In the genomic region with DNA sequence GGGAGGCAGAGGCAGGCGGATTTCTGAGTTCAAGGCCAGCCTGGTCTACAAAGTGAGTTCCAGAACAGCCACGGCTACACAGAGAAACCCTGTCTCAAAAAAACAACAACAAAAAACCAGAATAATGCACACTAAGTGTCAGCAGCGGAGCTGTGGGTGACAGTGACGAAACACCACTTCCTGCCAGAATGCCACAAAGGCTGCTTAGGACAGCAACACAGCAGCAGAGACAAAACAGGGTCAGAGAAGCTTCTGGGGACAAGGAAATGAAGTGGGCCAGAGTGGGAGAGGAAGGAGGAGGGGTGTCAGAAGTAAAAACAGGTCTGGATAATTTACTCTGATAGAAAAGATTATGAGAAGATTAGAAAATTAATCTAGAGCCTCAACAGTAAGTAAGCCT, we compare ENCODE assay signal across 15 mouse cellular contexts. TPM values are rescaled to one million over a fixed set of nuclear protein-coding genes. Genes with fewer than 3 reads are reported as not detected.
DNase-seq lines count a peak whose midpoint lies in the region; ATAC-seq and TF ChIP-seq lines count a peak whose summit lies in the region.
"Had no signal": no experiment of that assay in that cellular context is flagged by ENCODE, and none has a peak within 500 bp of the region (broad histone marks: within the 10 kb centered on the region; RNA-seq: fewer than 3 reads in every experiment).

No protein-coding gene starts in this region.

- H3K4me3 ChIP-seq in spleen, adult 2 months (ENCODE audit: extremely low read depth, insufficient read depth, insufficient read length), result no peak overlapping the region
- H3K4me3 ChIP-seq: gastrocnemius, adult 2 months; hindbrain, embryonic 10.5 days; limb, embryonic 15.5 days; myocyte had no signal

- TF ChIP-seq CTCF in spleen, adult 2 months (IDR thresholded peaks at IDR 0.05; ENCODE audit: extremely low read depth, insufficient read depth, insufficient read length, insufficient replicate concordance), result no peak

- peak overlapping the region; percentile 21; the same call in 1 of the 2 replicates for H3K27ac ChIP-seq in spleen, adult 2 months (ENCODE audit: insufficient read depth, low read length)
- H3K27ac ChIP-seq: gastrocnemius, adult 2 months; hindbrain, embryonic 10.5 days; limb, embryonic 15.5 days had no signal

- peak; percentile 26 to 48 for DNase-seq in spleen, adult 2 months (ENCODE audit: low read depth in 1 of 2, low spot score in 2 of 2)
- no peak for DNase-seq in spleen, postnatal 4 days (ENCODE audit: low spot score in 2 of 2)
- peak; percentile 55 to 71 for DNase-seq in thymus, postnatal 36 days
- DNase-seq in left cerebral cortex, postnatal 4 days, result no peak
- DNase-seq in left cerebral cortex, adult 11 months (ENCODE audit: low spot score), result no peak
- no peak for DNase-seq in yolk sac, embryonic 10.5 days (ENCODE audit: low spot score)
- DNase-seq: adrenal gland, postnatal 10 days; cerebellum, postnatal 10 days; gastrocnemius, adult 2 months; right cerebral cortex, postnatal 25 days had no signal

- peak; percentile 97 for ATAC-seq in granulocyte monocyte progenitor cell, adult 5-6 weeks (replicated peaks; ENCODE audit: poor library complexity, severe bottlenecking)
- peak; percentile 96 for ATAC-seq in megakaryocyte, adult 5-6 weeks (ENCODE audit: poor library complexity, severe bottlenecking)

- H3K4me1 ChIP-seq in spleen, adult 2 months (ENCODE audit: control insufficient read depth, insufficient read depth, insufficient read length), result no peaks in the 10 kb centered on the region
- H3K4me1 ChIP-seq: hindbrain, embryonic 10.5 days; limb, embryonic 15.5 days had no signal

- intact Hi-C loops in left cerebral cortex, postnatal 4 days (cut with DNase I), result loop anchor here (10.0 kb wide), 1 partner anchor 75 kb away; no protein-coding TSS in a partner anchor

- H3K27me3 ChIP-seq in spleen, adult 2 months (ENCODE audit: control insufficient read depth, insufficient read depth, low read length), result no peaks in the 10 kb centered on the region
- H3K27me3 ChIP-seq: limb, embryonic 15.5 days had no signal

- TF ChIP-seq POLR2A in spleen, adult 2 months (IDR thresholded peaks at IDR 0.05; ENCODE audit: low read depth, low read length), result no peak

- H3K36me3 ChIP-seq in spleen, adult 2 months (ENCODE audit: control insufficient read depth, insufficient read depth, low read length), result no peaks in the 10 kb centered on the region; the same call in 1 of the 2 replicates
- H3K36me3 ChIP-seq: limb, embryonic 15.5 days had no signal

- 31% methylated on average over 4 of the region's 4 CpGs for WGBS in spleen, adult 2 months

RNA-seq across cellular contexts. Expression of gene Tmem97, which starts 49.5 kb away (rescaled TPM):
- polyA plus RNA-seq in spleen, adult 2 months (2012; rRNA removed), result 15.6 and 19.9 TPM in 2 replicates
- 89.3 and 102 TPM in 2 replicates for total RNA-seq in granulocyte monocyte progenitor cell, adult 5-6 weeks (2014; fragmentation: Nextera tagmentation)
- 71.9 and 93.9 TPM in 2 replicates for total RNA-seq in granulocyte monocyte progenitor cell, adult 5-6 weeks (2017)
- 24.9 and 25.6 TPM in 2 replicates for total RNA-seq in megakaryocyte, adult 5-6 weeks (2015)
- total RNA-seq in megakaryocyte, adult 5-6 weeks (2017), result 12.2 and 18.0 TPM in 2 replicates
- 10 to 100 TPM; 26.5 to 31.1 TPM for total RNA-seq in left cerebral cortex, postnatal 4 days (2021)

Comparison
In these comparisons a context has a peak if more than half of its experiments do, and no peak if none do; other contexts are left out.
1. DNase-seq: peak in spleen, adult 2 months (2 of 2) and thymus, postnatal 36 days (2 of 2); none in spleen, postnatal 4 days (0 of 2), left cerebral cortex, postnatal 4 days (single experiment), left cerebral cortex, adult 11 months (single experiment) and yolk sac, embryonic 10.5 days (single experiment).